Mouse (Mus musculus): Measurements from ENCODE around the gene Gm17521.
"Not testable (repeated sequence)": the region's sequence is repeated elsewhere in the genome, so short reads cannot be mapped to it uniquely, and the experiment has no call there.

The Gm17521 gene

DNA sequence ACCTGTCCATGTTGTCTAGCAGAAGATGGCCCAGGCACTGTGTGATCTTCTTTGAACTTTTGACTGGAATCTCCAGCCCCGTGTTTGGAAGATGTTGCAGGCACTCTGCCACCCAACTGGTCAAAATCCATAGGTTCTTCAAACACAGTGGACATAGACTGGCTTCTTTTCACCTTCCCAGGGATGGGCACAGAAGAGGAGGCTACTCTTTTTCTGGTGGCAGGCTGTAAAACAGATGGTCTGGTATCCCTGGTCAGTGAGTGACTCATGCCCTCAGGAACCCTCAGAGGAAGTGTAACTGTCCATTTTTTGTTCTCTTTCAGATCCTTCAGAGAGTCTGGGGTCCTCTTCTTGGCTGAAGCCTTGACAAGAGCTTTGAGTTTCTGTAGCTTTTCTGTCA is at the start of gene Gm17521:
Gene Gm17521, minus strand, starts transcription at position 101 of the 400 bp plus-strand sequence.
- not testable (repeated sequence) for DNase-seq (ENCODE audit: low spot score in 2 of 2)

DNA sequence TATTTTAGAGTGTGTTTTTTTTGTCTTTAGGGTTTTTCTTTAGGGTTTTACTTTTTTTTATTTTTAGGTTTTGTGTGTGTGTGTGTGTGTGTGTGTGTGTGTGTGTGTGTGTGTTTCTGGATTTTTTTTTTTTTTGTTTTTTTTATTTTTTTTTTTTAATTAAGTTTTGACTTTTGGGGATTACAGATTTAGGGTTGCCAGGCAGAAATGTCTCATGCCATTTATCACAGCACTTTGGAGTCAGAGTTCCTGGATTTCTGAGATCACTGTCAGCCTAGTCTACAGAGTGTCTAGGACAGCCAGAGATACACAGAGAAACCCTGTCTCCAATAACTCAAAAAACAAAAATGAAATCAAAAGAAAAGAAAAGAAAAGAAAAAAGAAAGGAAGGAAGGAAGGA is 14.5 kb upstream of the Gm17521 start:
- DNase-seq (ENCODE audit: low spot score in 2 of 2), result no peak

DNA sequence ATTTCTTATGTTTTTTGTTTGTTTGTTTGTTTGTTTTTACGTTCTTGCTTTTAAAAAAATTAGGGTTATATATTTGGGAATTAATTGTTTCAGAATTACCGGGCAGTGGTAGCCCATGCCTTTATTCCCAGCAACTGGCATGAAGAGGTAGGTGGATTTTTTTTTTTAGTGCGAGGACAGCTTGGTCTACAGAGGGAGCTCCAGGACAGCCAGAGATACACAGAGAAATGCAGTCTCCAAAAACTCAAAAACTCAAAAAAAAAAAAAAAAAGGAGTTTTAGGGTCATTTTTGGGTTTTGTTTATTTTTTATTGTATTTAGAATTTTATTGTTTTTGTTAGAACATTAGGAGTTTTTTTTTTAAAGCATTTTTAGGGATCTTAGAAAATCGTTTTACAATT is 14.0 kb upstream of the Gm17521 start:
- DNase-seq (ENCODE audit: low spot score in 2 of 2), result no peak

All from frontal cortex, postnatal 25 days (tissue).